Mouse (Mus musculus): Measurements from ENCODE around the gene 3110082I17Rik. TPM values are rescaled to one million over a fixed set of nuclear protein-coding genes. Genes with fewer than 3 reads are reported as not detected.

3110082I17Rik gene
- polyA plus RNA-seq, 1 experiment from 2014 or later, result 35.6 TPM

DNA sequence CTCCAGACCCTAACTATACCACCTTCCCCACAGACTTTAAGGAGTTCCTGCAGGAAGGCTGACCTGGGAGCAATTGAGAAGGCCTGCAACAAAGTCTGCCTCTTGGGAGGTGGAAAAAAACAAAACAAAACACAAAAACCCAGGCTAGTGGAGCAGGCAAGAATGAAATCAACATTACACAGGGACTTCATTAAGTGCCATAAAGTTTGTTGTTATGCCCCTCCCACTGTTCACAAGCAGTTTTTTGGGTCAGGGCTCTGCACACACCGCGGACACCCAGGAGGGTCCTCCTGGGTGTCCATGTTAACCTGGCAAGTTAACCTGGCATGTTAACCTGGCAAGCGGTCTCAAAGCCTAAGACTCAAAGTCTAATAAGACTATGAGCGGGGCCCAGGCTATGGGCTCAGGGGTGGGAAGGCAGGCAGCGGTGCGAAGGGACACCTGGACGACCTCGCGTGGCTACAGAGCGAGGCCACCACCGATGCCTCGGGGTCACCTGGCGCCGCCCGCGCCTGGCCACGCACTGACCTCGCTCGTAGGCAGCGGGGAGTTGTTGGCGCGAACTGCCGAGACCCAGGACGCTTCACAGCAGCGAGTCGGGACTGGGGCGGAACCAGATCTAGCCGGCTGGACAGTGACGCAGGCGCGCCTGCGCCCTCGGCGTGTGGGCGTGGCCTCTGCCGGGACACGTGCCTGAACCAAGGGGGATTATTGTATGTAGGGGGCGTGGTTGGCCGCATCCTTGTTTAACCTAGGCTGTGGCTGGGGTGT is 88.5 kb downstream of the 3110082I17Rik start:
- peak overlapping the region; percentile 77 for H3K4me3 ChIP-seq
- H3K9ac ChIP-seq, result peak overlapping the region; percentile 96
- H3K27me3 ChIP-seq, result no peaks in the 10 kb centered on the region
- H3K27ac ChIP-seq, result peak overlapping the region; percentile 87
- no peaks in the 10 kb centered on the region for H3K36me3 ChIP-seq
- H3K4me2 ChIP-seq, result peak overlapping the region; percentile 83
- peaks cover 29% of the 10 kb centered on the region for H3K4me1 ChIP-seq
- 1% methylated on average over 39 of the region's 39 CpGs for WGBS
- ATAC-seq (ENCODE audit: insufficient number of reproducible peaks, insufficient read depth, low FRiP score, low TSS enrichment, low read depth), result peak; percentile 88
- no peaks in the 10 kb centered on the region for H3K9me3 ChIP-seq

DNA sequence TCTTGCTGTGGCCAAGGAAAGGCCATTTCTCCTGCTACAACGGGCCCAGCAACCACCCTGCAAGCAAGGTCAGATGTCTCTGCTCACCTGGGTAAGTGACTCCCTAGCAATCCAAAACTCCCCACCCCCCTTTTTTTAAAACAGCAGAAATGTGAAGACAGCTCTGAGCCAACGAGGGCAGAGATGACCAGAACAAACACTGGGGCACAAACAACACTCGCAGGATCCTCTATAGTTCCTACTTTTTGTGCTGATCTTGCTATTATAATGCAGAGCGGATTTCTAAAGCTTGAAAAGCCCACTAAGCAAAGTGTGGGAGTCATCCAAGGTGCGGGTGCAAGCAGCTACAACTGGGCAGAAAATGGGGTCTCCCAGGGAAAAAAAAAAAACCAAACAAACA is 89.2 kb downstream of the 3110082I17Rik start:
- Histone ChIP-seq H3K4me3 (peak overlapping the region; percentile 77), H3K4me2 (peak overlapping the region; percentile 83), H3K9ac (peak overlapping the region; percentile 96), H3K9me3 (no peaks in the 10 kb centered on the region), H3K36me3 (no peaks in the 10 kb centered on the region), H3K27ac (peak overlapping the region; percentile 87; the same call in 1 of the 2 replicates), H3K27me3 (no peaks in the 10 kb centered on the region), H3K4me1 (peaks cover 27% of the 10 kb centered on the region)
- no peak for ATAC-seq (ENCODE audit: insufficient number of reproducible peaks, insufficient read depth, low FRiP score, low TSS enrichment, low read depth)
- 65% methylated on average over 5 of the region's 5 CpGs for WGBS

DNA sequence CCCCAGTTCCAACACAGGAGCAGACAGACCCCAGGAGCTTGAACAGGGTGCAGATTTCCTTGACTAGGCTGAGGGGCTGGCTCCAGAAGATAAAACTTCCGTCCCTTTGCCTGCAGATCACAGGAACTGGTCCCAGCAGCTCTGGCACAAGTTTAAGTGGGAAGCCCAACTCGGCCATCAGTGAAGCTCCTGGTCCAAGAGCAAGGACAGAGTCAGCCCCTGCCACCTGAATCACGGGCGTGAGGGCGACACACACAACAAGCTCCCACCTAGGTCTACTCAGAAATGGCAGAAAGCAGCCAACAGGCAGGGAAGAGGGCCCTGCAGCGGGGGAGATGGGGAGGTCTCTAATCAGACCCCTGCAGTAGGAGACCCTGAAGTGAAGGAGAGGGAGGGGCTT is 90.0 kb downstream of the 3110082I17Rik start:
- WGBS, result 80% methylated on average over 6 of the region's 6 CpGs
- no peaks in the 10 kb centered on the region for H3K9me3 ChIP-seq
- no peak for ATAC-seq (ENCODE audit: insufficient number of reproducible peaks, insufficient read depth, low FRiP score, low TSS enrichment, low read depth)
- no peak overlapping the region for H3K27ac ChIP-seq
- H3K36me3 ChIP-seq, result no peaks in the 10 kb centered on the region
- H3K27me3 ChIP-seq, result no peaks in the 10 kb centered on the region
- H3K9ac ChIP-seq, result peak overlapping the region; percentile 96; the same call in 1 of the 2 replicates
- H3K4me3 ChIP-seq, result 0 out of 2 replicates have a peak overlapping the region, but pooled peaks have one; percentile 77
- peaks cover 29% of the 10 kb centered on the region for H3K4me1 ChIP-seq
- H3K4me2 ChIP-seq, result peak overlapping the region; percentile 83; the same call in 1 of the 2 replicates

DNA sequence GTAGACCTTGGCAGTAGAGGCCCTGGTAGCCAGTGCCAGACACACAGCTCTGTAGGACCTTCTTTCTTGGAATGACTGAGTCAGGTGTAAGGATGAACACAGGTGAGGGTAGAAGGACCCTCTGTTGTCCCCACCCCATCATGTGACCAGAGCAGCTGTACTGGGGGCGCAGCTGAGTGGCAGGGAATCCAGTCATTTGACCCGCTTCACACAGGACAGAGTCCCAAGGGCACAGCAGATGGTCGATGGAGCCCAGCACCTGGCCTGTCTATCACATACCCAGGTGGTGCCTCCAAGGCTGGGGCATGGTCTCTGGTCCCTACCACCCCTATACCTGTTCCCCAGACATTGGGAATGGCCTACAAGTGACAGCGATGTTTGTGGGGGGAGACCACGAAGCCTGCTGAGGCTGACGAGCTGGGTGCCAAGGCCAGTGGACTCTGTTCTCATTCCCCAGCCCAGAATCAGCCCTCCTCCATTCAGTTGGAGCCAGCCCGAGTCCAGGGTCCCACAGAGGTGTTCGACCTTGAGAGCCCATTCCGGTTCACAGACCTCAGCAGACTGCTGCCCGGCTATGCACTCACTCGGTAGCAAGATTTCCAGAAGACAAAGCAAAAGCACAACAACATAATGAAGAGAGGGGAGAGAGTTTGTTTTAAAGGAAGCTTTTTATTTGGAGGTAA is 91.5 kb downstream of the 3110082I17Rik start:
- no peak for ATAC-seq (ENCODE audit: insufficient number of reproducible peaks, insufficient read depth, low FRiP score, low TSS enrichment, low read depth)
- no peak overlapping the region for H3K4me3 ChIP-seq
- WGBS, result 85% methylated on average over 11 of the region's 11 CpGs
- H3K4me2 ChIP-seq, result no peak overlapping the region
- peaks cover 40% of the 10 kb centered on the region for H3K4me1 ChIP-seq
- 0 out of 2 replicates have a peak, but pooled peaks cover under 1% of the 10 kb centered on the region for H3K36me3 ChIP-seq
- no peak overlapping the region for H3K9ac ChIP-seq
- no peak overlapping the region for H3K27ac ChIP-seq
- H3K9me3 ChIP-seq, result no peaks in the 10 kb centered on the region
- no peaks in the 10 kb centered on the region for H3K27me3 ChIP-seq

DNA sequence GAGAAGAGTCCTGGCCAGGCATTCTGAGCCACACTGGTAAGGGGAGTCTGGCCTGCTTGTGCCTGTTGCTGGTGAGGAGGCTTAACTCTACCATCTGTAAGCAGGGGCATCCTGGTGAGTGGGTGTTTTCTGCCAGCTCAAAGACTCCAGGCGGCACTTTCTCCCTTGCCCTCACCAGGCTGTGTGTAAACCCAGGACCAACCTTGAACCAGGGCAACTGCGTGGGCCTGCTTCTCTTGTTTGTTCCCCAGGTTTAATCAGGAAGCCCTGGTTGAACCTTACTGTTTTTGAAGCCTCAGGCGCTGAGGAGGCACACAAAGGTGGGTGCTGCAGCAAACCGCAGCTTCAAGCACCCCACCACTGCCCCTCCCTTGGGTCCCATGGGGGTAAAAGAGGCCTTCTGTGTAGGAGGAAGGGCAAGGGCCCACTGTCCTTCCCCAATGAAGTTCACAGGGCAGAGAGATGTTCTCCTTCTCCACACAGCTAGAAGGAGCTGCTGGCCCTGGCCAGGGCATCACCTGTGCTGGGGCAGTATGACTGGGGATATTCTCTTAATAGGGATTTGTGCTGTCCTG is 92.4 kb downstream of the 3110082I17Rik start:
- no peak overlapping the region for H3K27ac ChIP-seq
- no peaks in the 10 kb centered on the region for H3K27me3 ChIP-seq
- H3K4me1 ChIP-seq, result peaks cover 40% of the 10 kb centered on the region
- H3K4me2 ChIP-seq, result no peak overlapping the region
- ATAC-seq (ENCODE audit: insufficient number of reproducible peaks, insufficient read depth, low FRiP score, low TSS enrichment, low read depth), result no peak
- 0 out of 2 replicates have a peak, but pooled peaks cover 4% of the 10 kb centered on the region for H3K36me3 ChIP-seq
- no peaks in the 10 kb centered on the region for H3K9me3 ChIP-seq
- no peak overlapping the region for H3K9ac ChIP-seq
- 87% methylated on average over 4 of the region's 4 CpGs for WGBS
- H3K4me3 ChIP-seq, result no peak overlapping the region

DNA sequence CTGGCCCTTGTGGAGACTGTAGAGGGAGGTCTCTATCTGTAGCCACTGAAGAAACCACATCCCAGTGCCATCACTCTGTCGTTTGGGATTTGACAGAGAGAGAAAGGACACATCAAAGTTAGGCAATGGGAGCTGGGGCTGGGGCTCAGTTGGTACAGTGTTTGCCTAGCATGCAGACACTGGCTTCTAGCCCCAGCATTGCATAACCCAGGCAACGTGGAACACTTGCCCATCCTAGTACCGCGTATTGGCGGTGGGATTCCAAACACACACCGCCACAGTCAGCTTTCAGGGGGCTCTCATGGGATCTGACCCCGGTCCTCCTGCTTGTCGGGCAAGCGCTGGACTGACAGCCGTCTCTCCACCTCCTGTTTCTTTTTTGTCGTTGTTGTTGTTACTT is 93.8 kb downstream of the 3110082I17Rik start:
- no peak overlapping the region for H3K9ac ChIP-seq
- WGBS, result 70% methylated on average over 11 of the region's 11 CpGs
- H3K27me3 ChIP-seq, result no peaks in the 10 kb centered on the region
- no peak for ATAC-seq (ENCODE audit: insufficient number of reproducible peaks, insufficient read depth, low FRiP score, low TSS enrichment, low read depth)
- H3K4me3 ChIP-seq, result no peak overlapping the region
- 0 out of 2 replicates have a peak, but pooled peaks cover 9% of the 10 kb centered on the region for H3K36me3 ChIP-seq
- H3K27ac ChIP-seq, result no peak overlapping the region
- H3K4me1 ChIP-seq, result peaks cover 35% of the 10 kb centered on the region
- no peaks in the 10 kb centered on the region for H3K9me3 ChIP-seq
- no peak overlapping the region for H3K4me2 ChIP-seq

DNA sequence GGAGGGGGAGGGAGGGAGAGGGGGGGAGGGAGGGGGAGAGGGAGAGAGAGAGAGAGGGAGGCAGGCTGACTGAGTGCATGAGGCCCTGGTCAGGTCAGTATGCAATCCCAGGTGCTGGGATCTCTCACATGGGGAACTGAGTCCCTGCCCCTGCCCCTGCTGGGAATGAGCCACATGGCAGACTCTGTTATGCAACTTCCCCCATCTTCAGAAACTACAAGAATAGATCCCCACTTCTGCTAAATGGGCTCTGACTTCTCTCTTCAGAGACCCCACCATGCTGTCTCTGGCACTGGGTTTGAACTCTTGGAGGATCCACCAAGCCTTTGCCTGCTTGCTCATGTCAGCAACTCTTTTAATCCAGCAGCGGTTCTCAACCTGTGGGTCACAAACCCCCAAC is 94.5 kb downstream of the 3110082I17Rik start:
- Histone ChIP-seq H3K4me2 (no peak overlapping the region), H3K9ac (no peak overlapping the region), H3K4me3 (no peak overlapping the region), H3K9me3 (no peaks in the 10 kb centered on the region), H3K27me3 (no peaks in the 10 kb centered on the region), H3K36me3 (0 out of 2 replicates have a peak, but pooled peaks cover 9% of the 10 kb centered on the region), H3K4me1 (peaks cover 33% of the 10 kb centered on the region), H3K27ac (no peak overlapping the region)
- no peak for ATAC-seq (ENCODE audit: insufficient number of reproducible peaks, insufficient read depth, low FRiP score, low TSS enrichment, low read depth)
- WGBS, result 76% methylated on average over 1 of the region's 1 CpGs

DNA sequence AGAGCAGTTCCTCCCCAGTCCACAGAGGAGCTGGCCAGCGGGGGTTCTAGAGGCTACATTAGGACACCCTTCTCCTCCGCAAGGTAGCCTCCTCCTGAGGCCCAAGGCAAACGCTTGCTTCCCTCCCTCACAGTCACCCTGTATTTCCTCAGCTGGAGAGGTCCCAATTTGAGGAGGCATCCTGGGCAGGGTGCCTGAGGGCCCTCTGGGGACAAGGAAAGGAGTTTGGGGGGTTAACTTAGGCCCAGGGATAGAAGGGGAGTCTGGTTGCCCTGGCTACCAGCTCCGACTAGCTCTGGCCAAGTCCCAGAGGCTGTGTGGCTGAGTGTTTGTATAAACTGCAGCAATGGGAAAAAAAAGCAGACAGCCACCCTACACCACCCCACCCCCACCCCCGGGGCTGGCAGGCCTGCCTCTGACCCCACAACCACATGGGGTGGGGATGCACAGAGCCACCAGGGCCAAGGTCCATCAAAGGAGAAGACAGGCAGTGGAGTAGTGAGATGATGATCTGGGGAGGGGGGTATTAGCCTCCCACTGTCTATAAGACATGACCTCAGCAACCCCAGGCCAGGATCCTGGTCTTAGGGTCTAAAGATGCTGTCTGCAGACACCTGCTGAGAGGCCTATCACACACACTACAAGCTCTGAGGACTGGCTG is 95.3 kb downstream of the 3110082I17Rik start:
- no peak for ATAC-seq (ENCODE audit: insufficient number of reproducible peaks, insufficient read depth, low FRiP score, low TSS enrichment, low read depth)

DNA sequence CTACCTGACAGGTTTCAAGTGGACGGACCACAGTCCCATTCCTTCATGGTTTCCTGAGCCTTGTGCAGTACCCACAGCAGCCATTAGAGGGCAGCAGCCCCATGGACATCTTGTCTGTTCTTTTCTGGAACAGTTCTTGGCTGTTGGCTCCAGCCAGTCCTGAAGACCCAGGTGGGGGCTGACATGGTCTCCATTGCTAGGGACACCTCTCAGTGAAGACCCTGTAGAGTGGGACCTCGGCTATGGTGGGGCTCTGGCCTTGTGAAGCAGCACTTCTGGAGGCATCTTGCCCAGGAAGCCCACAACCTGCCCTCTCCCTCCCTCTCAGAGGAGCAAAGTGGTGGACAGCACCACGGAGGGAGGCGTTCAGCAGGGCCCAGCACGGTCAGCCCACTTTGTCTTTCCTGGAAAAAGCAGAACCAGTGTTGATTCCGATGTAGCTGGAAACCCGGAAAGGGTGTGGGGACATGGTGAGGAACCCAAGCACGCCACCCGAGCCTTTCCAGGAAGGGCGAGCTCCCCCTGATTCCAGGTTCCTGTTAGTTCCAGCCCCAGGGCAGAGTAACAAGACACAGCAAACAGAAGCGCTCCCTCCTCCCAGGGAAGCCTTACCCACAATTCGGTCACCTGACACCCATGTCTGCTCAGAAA is 95.9 kb downstream of the 3110082I17Rik start:
- peak overlapping the region; percentile 80 for H3K27ac ChIP-seq
- no peak overlapping the region for H3K4me3 ChIP-seq
- peaks cover 22% of the 10 kb centered on the region for H3K4me1 ChIP-seq
- peak overlapping the region; percentile 48 for H3K4me2 ChIP-seq
- ATAC-seq (ENCODE audit: insufficient number of reproducible peaks, insufficient read depth, low FRiP score, low TSS enrichment, low read depth), result no peak
- 0 out of 2 replicates have a peak, but pooled peaks cover 9% of the 10 kb centered on the region for H3K36me3 ChIP-seq
- H3K27me3 ChIP-seq, result no peaks in the 10 kb centered on the region
- peak overlapping the region; percentile 52; the same call in 1 of the 2 replicates for H3K9ac ChIP-seq
- 11% methylated on average over 12 of the region's 12 CpGs for WGBS
- no peaks in the 10 kb centered on the region for H3K9me3 ChIP-seq

More for the DNA sequence above, 95.3 kb downstream of the 3110082I17Rik start:
- peak overlapping the region; percentile 80 for H3K27ac ChIP-seq
- H3K9me3 ChIP-seq, result no peaks in the 10 kb centered on the region
- no peak overlapping the region for H3K4me3 ChIP-seq
- H3K27me3 ChIP-seq, result no peaks in the 10 kb centered on the region
- 8% methylated on average over 5 of the region's 5 CpGs for WGBS
- peak overlapping the region; percentile 52; the same call in 1 of the 2 replicates for H3K9ac ChIP-seq
- peaks cover 26% of the 10 kb centered on the region for H3K4me1 ChIP-seq
- H3K36me3 ChIP-seq, result 0 out of 2 replicates have a peak, but pooled peaks cover 9% of the 10 kb centered on the region
- H3K4me2 ChIP-seq, result peak overlapping the region; percentile 48

DNA sequence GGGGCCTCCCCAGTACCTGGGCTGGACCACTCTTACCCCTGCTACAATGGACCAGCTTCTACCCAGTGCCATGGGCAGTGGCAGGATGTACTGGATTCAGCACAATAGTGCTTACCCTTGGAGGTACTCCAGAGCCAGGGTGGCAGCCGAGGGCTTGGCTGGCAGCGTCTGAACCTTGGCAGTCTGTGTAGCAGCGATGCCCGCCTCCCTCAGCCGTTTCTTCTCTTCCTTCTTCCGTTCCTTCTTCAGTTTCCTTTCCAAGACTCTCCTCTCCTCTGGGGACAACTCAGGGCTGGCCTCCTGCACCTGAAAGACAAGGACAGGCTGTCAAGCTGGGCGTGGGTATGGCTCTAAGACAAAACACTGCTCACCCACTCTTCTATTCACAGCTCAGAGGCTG is 96.5 kb downstream of the 3110082I17Rik start:
- Histone ChIP-seq H3K4me2 (no peak overlapping the region), H3K9ac (no peak overlapping the region), H3K27ac (no peak overlapping the region), H3K36me3 (peaks cover 9% of the 10 kb centered on the region; the same call in 1 of the 2 replicates), H3K4me3 (no peak overlapping the region), H3K4me1 (peaks cover 22% of the 10 kb centered on the region), H3K9me3 (no peaks in the 10 kb centered on the region), H3K27me3 (no peaks in the 10 kb centered on the region)
- ATAC-seq (ENCODE audit: insufficient number of reproducible peaks, insufficient read depth, low FRiP score, low TSS enrichment, low read depth), result no peak
- 69% methylated on average over 7 of the region's 7 CpGs for WGBS

DNA sequence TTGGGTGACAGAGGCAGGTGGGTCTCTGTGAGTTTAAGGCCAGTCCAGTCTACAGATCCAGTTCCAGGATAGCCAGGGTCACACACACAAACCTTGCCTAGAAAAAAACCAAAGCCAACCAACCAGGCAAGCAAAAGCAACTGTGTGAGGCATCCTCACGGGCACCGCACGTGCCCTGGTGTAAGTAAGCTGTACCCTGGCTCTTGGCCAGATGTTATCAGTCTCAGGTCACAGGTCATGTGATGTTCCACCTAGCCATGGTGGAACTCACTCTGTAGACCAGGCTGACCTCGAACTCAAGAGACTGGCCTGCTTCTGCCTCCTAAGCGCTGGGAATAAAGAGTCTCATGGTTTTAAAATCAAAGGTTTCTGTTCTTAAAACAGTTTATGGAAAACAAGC is 101.1 kb downstream of the 3110082I17Rik start:
- Histone ChIP-seq H3K9me3 (no peaks in the 10 kb centered on the region), H3K4me3 (no peak overlapping the region), H3K9ac (no peak overlapping the region), H3K36me3 (peaks cover 13% of the 10 kb centered on the region; the same call in 1 of the 2 replicates), H3K4me2 (no peak overlapping the region), H3K4me1 (peaks cover 19% of the 10 kb centered on the region), H3K27ac (no peak overlapping the region), H3K27me3 (no peaks in the 10 kb centered on the region)
- no peak for ATAC-seq (ENCODE audit: insufficient number of reproducible peaks, insufficient read depth, low FRiP score, low TSS enrichment, low read depth)
- WGBS, result 93% methylated on average over 5 of the region's 5 CpGs

All from embryonic facial prominence, embryonic 13.5 days (tissue).